Mouse (Mus musculus): ENCODE data around the gene Olfr518. TPM values are rescaled to one million over a fixed set of nuclear protein-coding genes. Genes with fewer than 3 reads are reported as not detected.

The Olfr518 gene
- not detected for total RNA-seq (2023)

GRCm38 (mm10) chr7:108884906-108885305 lies at the start of gene Olfr518:
TSS of gene Olfr518 (minus strand) at chr7:108885006.

GRCm38 (mm10) chr7:108933794-108934731 lies 49.3 kb upstream of the Olfr518 start, which contains the start of gene Eif3f:
TSS of gene Eif3f (plus strand) at chr7:108934417.

GRCm38 (mm10) chr7:108929726-108930393 lies 45.1 kb upstream of the Olfr518 start, which contains the start of gene Nlrp10:
TSS of gene Nlrp10 (minus strand) at chr7:108930178.

GRCm38 (mm10) chr7:108894320-108894719 lies 9.5 kb upstream of the Olfr518 start, which contains the start of gene Olfr519:
TSS of gene Olfr519 (minus strand) at chr7:108894420.

GRCm38 (mm10) chr7:108872279-108872678 lies 12.5 kb downstream of the Olfr518 start, which contains the start of gene Olfr517:
TSS of gene Olfr517 (minus strand) at chr7:108872379.

GRCm38 (mm10) chr7:108850429-108850828 lies 34.4 kb downstream of the Olfr518 start, which contains the start of gene Olfr516:
TSS of gene Olfr516 (minus strand) at chr7:108850529.

Other genes with a start within 250 kb of the Olfr518 start
- gene Olfr509, start 233.1 kb downstream of the Olfr518 start, total RNA-seq (2023), result not detected
- gene Olfr510, start 218.6 kb downstream of the Olfr518 start, total RNA-seq (2023), result not detected
- gene Olfr512, start 171.7 kb downstream of the Olfr518 start, total RNA-seq (2023), result not detected
- not detected for gene Olfr513, start 134.0 kb downstream of the Olfr518 start, total RNA-seq (2023)
- gene Olfr514, start 59.0 kb downstream of the Olfr518 start, total RNA-seq (2023), result not detected
- not detected for gene Olfr516, start 34.5 kb downstream of the Olfr518 start, total RNA-seq (2023)
- not detected for gene Olfr517, start 12.6 kb downstream of the Olfr518 start, total RNA-seq (2023)
- gene Olfr519, start 9.4 kb upstream of the Olfr518 start, total RNA-seq (2023), result not detected
- gene Nlrp10, start 45.2 kb upstream of the Olfr518 start, total RNA-seq (2023), result 0.41 TPM
- gene Eif3f, start 49.4 kb upstream of the Olfr518 start, total RNA-seq (2023), result 255 TPM
- gene Tub, start 65.3 kb upstream of the Olfr518 start, total RNA-seq (2023), result 0.59 TPM
- not detected for gene Ric3, start 198.3 kb upstream of the Olfr518 start, total RNA-seq (2023)